Mouse (Mus musculus) cerebellum, postnatal 14 days (tissue): ENCODE measurements around the gene Cacna2d3.

Source experiments
- DNase-seq, 2 experiments: peaks; one replicate each; pipeline ENCODE4 v3.0.0; 2021; ENCODE audit warnings: mixed read lengths in 2 of 2

Gene Cacna2d3

DNA sequence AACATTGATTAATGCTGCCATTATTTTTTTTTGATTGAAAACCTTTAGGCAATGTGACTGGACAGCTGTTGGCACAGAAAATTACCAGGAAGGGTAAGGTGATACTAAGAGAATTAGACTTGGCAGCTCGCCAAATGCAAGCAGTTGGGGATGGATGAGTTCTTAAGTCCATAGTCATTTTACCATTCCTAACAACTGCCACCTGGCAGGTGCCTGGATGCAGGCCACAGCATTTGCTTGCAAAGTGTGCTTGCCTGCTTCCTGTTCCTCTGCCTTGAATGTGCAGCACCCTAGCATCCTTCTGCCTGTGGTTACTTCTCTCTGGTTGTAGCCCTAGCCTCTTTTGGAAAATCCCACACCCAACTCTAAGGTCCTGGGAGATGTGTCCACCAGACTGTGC is 236.2 kb downstream of the Cacna2d3 start:
- DNase-seq, result peak; percentile 77 to 81

DNA sequence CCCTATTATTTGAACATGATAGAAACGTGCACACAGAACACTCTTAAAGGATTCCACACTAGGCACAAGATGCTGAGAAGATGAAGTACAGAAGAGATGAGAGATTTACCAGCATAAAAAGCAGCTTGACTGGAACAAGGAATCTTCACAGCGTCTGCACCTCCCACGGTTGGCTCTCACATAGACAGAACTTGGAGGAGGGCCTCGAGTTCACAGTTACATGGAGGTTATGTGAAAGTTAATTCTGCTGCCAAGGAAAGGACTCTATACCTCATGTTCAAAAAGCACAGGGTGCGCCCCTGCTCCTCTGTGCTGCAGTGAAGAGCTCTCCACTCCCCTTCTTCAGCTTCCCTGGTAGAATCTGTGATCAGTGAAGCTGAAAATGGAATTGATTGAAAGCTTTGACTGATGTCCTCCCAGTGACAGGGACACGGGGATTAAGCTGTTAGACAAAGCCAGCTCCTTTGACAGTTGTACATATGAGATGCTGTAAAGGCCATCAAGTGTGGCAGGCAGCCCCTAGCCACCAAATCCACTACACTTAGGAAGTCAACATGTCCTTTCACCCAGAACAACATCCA is 243.2 kb downstream of the Cacna2d3 start:
- peak in 1 of 2 experiments; percentile 43 for DNase-seq

DNA sequence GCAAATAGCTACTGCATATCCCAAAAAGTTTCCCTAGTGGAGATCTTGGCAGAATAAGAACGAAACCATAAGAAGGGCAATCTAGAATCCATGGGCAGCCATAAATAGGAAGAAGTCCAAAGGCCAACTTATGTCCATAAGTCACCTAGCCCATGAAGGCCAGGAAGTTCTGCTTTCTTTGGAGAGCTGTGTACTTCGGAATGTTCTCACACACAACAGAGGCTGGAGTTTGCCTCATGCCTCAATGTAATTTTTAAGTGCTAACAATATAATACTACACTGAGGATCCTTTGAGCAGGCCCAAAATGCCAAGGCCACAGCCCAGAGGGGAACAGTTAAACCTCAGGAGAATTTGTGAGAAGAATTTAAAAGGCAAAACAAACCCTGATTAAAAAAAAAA is 257.4 kb downstream of the Cacna2d3 start:
- DNase-seq, result no peak

DNA sequence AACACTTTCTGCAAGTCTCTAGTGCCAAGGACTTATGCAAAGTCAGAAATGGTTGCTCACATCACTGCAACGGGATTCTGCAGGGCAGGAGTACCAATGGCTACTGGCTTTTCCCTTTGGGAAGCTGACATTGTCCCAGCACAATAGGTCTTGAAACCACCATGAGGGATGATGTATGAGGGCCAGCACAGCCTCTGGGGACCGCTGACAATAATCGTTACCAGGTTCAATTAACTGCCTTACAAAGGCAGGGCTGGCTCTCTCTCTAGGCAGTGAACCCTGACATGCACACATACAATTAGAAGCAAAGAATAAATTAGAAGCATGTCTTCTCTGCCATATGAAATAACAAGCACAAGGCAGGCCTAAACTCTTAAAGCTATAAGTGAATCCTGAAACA is 272.5 kb downstream of the Cacna2d3 start:
- DNase-seq, result no peak

DNA sequence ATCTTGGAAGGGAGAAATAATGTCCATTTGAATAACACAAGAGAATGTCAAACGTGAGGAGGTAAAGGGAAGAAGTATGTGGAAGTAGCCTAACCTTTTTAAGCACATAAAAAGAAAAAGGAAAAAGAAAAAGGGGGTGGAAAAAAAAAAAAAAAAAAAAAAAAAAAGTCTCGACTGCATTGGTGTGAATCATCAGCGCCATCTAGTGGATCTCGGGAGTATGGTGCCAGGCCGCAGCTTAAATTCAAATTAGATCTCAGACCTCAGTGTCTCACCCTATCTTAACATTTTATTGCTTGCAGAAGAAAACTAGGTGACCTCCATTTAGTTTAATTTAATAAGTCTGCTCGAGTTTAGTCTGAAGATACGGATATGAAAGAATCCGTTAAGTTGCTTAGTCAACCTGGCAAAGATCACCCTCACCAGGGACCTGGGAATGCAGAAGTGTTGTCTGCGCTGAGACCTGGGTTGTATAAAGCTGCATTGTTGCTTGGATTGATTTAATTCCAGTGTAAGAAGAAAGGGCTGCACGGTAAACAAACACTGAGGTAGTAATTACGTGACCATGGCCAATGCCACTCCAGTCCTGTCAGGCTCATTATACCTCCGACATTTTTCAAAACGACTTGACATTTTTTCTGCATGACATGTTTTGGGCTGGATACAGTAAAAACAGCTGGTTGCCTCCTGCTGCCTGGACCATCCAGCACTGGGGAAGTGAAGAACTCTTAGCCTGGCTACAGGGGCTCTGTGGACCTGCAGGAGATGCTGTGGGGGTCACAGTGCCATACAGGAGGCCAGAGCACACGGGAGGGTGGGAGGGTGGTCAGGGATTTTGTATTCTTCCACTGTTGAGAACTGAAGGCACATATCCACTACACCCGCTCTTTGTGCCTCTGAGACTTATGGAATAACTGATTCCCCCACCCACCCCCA is 278.3 kb downstream of the Cacna2d3 start:
- DNase-seq, result peak; percentile 82 to 84

DNA sequence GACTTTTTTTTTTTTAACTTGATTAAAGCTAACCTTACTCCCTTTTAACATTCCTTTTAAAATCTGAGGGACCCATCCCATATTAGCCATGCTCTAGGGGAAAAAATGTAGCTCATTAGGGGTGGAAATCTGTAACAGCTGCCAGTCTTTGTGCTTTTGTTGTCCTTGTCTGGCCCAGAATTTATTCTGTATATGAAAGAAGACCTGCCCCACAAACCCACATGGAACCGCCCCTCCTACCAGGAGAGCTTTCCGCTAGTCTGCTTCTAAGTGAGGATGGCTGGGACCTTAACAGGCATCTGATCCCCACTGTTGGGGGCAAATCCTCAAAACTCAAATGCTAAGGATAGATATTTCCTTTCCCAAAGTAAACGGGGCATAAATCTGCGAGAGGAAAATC is 279.2 kb downstream of the Cacna2d3 start:
- no peak for DNase-seq

DNA sequence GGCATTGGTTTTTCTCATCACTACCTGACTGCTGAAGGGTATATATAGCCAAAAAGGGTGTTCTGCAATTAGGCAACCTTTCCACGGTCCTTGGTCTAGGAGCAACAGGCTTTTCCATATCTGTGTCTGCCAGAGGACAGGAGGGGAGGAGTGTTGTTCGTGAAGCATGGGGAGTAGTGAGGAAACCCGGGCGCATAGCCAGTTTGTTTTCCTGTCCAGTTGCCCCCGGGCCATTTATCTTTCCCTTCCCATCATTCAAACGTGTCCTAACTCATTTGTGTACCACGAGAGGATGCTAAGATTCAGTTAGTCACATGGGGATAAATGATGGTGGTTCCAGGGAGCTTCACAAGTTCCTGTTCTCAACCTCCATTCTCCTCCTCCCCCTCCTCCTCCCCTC is 283.0 kb downstream of the Cacna2d3 start:
- DNase-seq, result no peak

DNA sequence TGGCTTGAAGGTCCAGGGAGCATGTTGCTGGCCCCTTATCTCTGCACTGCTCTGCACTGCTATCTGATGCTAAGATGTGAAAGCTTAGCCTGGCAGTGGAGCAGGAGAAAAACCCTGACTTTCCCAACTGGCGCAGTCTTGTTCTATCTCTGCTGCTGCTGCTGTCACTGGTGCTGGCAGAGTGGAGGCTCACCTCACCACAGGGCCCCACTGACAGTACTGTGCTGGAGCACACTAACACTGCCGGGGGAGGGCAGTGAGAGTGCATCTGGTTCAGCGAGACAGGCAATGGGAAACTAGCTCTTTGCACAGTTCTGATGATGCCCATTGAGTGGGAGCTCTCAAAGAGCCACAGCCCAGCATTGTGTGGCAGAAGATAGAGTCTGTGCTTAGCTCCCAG is 283.4 kb downstream of the Cacna2d3 start:
- DNase-seq, result peak; percentile 20 to 33

DNA sequence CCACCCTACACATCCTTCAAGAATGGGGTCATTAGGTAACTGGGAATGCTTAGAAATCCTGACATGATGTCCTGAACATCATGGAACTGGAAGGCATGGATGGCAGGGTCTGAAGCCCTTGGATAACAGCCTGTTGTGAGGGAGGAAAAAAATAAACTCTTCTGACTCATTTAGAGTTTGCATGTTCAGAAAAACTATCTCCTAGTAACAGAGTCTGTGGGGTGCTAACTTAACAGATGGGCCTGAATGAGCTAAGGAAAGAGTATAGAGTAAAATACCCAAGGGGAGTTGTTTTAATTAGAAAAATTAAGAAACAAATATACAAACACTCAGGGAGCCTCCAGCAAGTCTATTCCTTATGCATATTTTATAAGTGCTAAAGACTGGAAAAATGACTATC is 286.5 kb downstream of the Cacna2d3 start:
- no peak for DNase-seq

DNA sequence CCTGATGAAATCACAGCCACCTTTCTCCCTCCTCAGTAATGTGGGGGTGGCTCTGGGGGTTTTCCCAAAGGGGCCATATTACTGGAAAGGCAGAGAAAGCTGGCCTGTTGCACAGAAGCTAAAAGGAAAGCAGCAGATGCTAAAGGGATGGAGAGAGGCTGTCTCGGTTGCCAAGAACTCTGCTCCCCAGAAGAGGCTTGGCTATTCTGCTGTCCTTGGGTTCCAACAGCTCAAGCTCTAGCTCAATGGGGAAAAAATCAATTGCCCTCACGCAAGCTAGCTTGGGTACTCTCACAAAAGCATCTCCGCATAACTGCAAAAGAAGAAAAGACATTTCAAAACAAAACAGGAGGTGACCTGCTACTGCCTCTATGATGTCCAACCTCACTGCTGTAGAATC is 287.9 kb downstream of the Cacna2d3 start:
- peak; percentile 29 to 54 for DNase-seq

DNA sequence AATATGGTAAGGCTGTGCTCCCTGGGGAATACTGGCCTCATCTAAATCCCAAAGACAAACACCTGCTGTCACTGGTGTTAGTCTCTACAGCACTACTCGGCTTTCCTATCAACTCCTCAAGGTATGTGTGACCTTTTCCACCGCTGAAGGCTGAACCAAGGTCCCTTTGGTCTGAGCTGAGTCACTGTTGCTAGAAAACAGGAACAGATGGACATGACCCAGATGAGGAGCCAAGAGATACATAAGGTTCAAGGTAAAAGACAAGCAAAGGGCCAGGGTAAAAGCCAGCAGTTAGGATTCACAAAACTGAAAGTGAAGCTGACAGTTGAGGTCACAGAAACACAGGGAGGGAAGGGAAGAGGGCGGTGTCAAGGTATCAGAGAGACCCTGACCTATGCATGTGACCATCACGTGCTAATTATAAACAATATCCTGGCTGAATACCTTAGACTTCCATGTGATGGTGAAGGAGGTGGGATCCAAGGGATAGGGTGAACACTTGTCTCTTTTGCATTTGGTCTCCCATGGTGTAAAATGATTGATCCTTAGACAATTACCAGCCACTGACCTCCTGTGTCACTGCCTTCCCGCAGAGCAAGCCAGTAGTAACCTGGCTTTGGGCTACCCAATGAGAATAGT is 288.5 kb downstream of the Cacna2d3 start:
- DNase-seq, result peak in 1 of 2 experiments; percentile 31

DNA sequence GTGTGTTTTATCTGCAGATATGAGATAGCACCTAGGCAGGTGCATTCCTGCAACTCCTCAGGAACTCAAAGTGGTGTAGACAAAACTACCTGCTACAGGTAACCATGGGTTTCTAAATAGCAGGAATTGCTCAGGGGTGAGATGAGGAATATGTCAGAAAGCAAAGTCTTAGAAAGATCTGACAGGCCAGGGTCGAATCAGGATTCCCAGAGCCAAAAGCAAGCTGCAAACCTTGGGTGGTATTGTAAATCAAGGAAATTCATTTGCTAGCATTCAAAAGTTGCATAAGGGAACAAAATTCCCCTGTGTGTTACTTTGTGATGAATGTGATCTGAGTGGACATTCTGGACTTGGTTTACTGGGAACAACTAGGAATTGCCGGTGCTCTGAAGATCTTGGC is 291.9 kb downstream of the Cacna2d3 start:
- DNase-seq, result no peak

DNA sequence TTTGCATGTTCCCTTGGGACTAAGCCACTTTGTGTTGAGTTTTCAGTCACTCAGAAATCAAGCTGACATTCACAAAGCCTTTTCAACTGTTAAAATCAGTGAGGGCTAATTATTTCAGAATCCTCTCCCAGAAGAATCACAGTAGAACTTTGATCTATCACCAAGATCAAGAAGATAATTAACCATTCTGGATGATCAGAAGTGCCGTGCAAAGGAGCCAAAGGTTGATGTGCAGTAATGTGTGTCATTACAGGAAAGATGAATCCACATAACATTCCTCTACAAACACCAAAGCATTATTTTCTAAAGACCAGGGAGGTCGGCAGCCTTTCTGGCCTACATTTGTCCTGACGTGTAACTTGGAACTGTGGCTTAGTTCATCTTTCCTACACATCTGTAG is 296.0 kb downstream of the Cacna2d3 start:
- DNase-seq, result no peak

DNA sequence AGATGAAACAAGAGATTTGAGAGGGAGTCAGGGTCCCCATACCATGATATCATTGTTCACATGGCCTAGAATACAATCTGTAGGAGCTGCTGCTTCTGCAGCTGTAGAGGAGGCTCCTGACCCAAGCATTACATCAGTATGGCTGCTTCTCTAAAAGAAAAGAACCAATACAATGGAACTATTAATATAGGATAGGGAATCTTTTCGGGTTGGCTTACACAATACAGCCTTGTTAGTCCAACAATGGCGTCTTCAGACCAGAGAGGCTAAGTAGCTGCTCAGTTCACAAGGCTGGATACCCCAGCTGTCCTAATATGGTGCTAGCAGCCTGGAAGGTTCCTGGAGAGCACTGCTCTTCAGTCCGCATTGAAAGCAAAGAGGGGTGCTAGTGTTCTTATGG is 296.5 kb downstream of the Cacna2d3 start:
- DNase-seq, result no peak

DNA sequence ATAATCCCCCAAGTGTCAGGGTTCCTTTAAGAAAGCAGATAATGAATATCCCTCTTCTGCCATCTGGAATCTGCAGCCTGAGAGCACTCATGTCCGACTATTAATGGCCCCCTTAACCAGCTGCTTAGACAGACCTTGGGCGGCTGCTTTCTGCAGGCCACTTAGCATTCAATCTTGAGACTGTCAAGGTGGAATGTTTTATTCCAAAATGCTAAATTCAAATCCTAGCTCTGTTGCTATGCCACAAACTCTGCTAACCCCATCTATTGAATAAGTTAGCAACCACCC is 315.8 kb downstream of the Cacna2d3 start:
- DNase-seq, result no peak

DNA sequence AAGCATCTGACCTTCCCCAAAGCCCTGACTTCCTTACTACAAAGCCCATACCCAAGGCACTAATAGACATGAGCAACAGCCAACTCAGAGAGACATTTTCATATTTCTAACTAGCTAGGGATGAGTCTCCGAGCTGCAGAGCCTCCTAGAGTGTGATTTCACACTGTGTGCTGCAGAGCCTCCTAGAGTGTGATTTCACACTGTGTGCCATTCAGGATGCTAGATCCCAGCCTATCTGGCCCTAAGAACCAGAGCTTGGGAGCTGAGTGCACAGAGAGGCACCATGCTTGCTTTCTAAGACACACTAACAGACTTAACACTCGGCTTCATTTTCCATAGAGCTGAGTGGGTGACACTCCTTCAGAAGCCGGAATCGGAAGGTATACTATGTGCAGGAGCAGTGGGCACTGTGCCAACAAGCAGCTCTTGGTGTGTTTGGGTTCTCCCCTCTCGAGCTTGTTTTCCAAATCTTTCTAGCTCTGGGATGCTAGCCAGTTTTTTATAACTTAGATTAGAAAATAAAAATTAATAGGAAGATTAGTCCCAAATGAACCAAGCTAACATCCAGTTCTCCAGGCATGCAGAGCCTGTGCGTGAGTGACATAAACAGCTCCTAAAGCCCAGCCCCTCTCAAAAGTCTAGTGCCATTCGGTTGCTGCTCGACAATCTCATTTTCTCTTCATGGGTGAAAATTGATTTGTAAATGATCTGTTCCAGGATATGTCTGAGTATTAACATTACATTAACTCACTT is 316.4 kb downstream of the Cacna2d3 start:
- peak in 1 of 2 experiments; percentile 45 for DNase-seq

DNA sequence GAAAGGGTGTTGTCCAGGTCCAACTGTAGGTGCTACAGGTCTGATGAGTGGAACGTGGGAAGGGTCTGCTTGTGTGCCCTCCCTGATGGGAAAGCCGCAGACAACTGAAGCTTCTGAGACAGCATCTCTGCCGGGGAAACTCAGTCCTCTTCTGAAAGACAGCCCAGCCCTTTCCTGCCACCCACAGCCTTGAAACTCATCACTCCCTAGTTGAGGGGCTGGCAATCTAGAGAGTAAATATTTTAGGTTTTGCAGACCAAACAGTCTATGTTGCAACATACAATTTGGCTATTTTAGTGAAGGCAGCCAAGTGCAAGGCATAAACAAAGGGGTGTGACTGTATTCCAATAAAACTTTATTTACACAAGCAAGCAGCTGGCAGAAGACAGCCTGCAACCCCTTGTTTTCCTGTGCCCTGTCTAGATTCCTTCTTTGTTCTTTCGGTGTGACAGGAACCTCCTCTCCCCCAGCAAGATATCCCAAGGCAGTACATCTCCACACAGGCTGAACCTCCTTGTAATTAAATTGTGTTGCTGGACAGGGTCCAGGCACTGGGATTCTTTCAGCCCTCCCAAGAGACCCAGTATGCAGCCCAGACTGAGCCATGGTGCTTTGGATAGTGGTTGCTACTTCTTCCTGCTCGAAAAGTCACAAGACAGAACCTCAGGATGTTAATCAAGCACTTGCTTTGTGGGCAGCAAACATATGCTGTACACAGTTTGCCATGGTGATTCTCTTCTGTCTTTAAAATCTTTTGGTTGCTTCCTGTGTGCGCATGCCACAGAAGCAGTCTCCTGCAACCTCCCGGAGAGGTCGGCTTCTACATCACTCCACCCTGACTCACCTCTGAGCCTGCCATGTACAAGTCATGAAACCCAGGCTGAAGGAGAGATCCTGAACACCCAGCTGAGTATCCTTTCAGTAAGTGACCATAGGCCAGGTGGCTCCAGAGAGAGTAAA is 317.5 kb downstream of the Cacna2d3 start:
- DNase-seq, result no peak

DNA sequence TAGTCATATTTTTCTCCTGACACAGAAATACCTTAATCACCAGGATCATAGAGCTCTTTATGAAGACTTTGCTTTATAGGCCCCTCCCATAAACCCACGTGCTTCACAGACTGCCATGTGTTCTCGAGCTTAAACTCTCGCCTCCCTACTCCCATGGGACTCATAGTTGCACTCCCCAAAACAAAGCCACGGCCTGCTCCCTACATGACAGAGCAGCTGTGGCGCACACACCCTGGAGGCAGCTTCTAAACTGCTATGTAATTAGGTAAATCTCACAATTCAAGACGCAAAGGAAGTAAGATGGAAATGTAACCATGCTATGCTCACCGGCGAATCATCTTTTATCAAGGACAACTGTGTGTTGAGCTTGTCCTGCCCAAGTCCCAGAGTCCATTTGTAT is 319.2 kb downstream of the Cacna2d3 start:
- DNase-seq, result no peak

DNA sequence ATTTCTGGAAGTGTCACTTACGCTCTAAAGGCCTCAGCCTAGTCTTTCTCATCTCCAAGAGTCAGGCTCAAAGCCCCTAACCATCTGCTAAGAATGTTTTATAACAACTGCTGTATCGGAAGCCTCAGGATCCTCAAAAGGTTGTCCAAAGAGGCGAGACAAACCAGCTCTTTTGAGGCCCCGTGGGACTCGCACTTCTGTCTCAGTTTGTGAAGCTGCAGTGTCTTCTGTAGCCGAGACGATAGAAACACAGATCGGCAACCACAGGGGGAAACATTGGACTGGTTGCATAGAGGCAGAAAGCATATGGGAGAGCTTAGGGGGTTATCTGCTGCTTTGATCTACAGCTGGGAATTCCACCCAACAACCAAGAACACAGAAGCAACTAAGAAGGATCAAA is 327.9 kb downstream of the Cacna2d3 start:
- DNase-seq, result no peak

DNA sequence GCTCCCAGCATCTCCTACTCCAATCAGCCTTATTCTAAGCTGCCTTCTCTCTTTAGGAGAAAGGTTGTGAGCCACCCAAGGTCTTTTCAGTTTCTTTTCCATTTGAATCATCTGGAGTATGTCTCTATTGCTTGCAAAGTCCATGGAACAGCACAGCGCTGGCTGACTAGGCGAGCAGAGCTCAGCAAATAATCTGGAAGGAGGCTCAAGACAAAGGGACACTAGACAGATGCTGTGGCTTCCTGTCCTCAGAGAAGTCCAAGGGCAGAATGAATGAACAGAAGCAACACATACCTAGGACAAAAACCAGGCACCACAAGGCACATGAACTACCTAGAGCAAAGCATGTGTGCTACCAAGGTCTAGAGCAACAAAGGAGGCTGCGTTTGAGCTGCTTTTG is 328.8 kb downstream of the Cacna2d3 start:
- DNase-seq, result no peak

DNA sequence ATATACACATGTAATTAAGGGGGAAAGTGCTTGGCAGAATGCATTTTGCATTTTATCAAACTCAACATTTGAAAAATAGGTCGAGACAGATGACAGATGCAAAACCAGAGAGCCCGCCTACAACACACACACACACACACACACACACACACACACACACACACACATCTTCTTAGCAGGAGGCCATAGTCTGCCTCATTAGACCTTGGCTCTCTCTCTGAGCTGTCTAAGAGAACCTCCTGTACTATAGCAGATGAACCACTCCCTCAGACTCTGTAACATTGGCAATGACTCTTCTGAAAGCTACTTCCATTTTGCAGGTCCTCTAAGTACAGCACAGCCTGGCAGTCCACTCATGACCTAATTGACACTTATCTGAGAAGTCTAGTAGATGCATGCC is 330.2 kb downstream of the Cacna2d3 start:
- peak; percentile 40 to 49 for DNase-seq

DNA sequence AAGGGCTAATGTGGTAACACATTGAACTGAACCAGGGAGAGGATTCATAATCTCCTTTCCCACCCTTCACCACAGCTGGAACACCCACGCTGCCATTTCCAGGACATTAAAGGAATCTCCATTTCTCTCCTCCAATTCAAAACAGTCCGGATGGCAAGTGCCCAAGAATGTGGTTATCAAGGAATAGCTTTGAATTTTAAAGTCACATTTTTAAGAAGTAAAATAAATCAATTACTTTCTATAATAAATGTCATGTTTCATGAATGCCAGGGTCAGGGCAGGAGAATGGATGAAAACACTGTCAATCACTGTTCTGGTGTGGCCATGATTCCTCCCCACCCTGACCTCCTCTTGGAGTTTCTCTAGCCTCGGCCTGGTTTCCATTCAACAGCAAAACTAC is 333.9 kb downstream of the Cacna2d3 start:
- DNase-seq, result no peak
